ENCODE assay signal across 9 mouse cellular contexts in the genomic region with DNA sequence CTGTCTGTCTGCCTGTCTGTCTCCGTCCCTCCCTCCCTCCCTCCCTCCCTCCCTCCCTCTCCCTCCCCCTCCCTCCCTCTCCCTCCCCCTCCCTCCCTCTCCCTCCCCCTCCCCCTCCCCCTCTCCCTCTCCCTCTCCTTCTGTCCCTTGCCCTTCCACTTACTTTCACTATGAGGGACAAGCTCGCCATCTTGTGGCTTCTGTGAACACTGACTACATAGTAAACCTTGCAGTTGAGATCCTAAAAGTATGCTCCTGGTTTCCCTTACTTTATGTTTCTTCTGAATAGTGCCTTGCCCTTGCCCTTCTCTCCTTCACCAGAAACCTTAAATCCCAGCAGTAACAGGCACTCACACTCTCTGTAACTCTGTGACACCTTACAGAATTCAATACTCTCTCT.
DNase-seq lines count a peak whose midpoint lies in the region; TF ChIP-seq lines count a peak whose summit lies in the region.
"Had no signal": no experiment of that assay in that cellular context is flagged by ENCODE, and none has a peak within 500 bp of the region (broad histone marks: within the 10 kb centered on the region; RNA-seq: fewer than 3 reads in every experiment).

No protein-coding gene starts in this region.

- in situ Hi-C loops in CH12.LX (cut with MboI; ENCODE audit: low pct_ligation_motif_present, low pct_unique_long_range_greater_than_20kb, low sequenced_read_pairs): no loop called here

- TF ChIP-seq POLR2A in CH12.LX (IDR thresholded peaks at IDR 0.05; ENCODE audit: low read depth, low read length): no peak

- peak in 1 of 2 experiments; percentile 50; a peak in 3 of 4 replicates for TF ChIP-seq CTCF in CH12.LX (conservative IDR thresholded peaks at IDR 0.05 in 1 of 2, IDR thresholded peaks at IDR 0.05 in 1 of 2; ENCODE audit: low read depth in 2 of 2, low read length in 2 of 2)

- H3K4me3 ChIP-seq in CH12.LX (replicated peaks in 1 of 3; ENCODE audit: low read depth in 2 of 3, low read length in 2 of 3, poor library complexity in 1 of 3): no peak overlapping the region
- H3K4me3 ChIP-seq: liver, embryonic 15.5 days had no signal

- no peak overlapping the region for H3K9ac ChIP-seq in CH12.LX (ENCODE audit: insufficient read depth, low read depth)
- H3K9ac ChIP-seq: liver, embryonic 15.5 days had no signal

- intact Hi-C loops in left cerebral cortex, postnatal 10 days (cut with DNase I): loop anchor here (5.0 kb wide), 1 partner anchor 1594 kb away; no protein-coding TSS in a partner anchor

- no peaks in the 10 kb centered on the region for H3K9me3 ChIP-seq in CH12.LX (replicated peaks; ENCODE audit: low read length)
- H3K9me3 ChIP-seq: liver, embryonic 15.5 days had no signal

- peak; percentile 42 for TF ChIP-seq RAD21 in CH12.LX (IDR thresholded peaks at IDR 0.05; ENCODE audit: low read depth, low read length)

- no peaks in the 10 kb centered on the region for H3K36me3 ChIP-seq in CH12.LX (replicated peaks in 1 of 2; ENCODE audit: control insufficient read depth in 1 of 2, insufficient read depth in 1 of 2, low read length in 1 of 2)
- H3K36me3 ChIP-seq: liver, embryonic 15.5 days had no signal

- peak; percentile 4 for DNase-seq in kidney, postnatal 14 days
- DNase-seq in kidney, adult 11 months: no peak
- DNase-seq in CH12.LX (ENCODE audit: extremely low read depth): peak; percentile 34
- DNase-seq in Muller cell, postnatal 12 days (ENCODE audit: inconsistent ontology term): peak; percentile 11
- DNase-seq in left cerebral cortex, postnatal 10 days (ENCODE audit: extremely low spot score in 1 of 2, low spot score in 2 of 2): peak; percentile 23 to 31
- DNase-seq in thymus, postnatal 4 days: peak; percentile 22
- no peak for DNase-seq in cerebellum, adult 11-12 months
- no peak for DNase-seq in c-Kit-positive CD71-positive TER-119-positive erythroid progenitor cells, embryonic 14.5 days (ENCODE audit: low spot score)

- TF ChIP-seq EP300 in CH12.LX (IDR thresholded peaks at IDR 0.05; ENCODE audit: low read length): no peak

- no peaks in the 10 kb centered on the region for H3K79me2 ChIP-seq in CH12.LX (replicated peaks; ENCODE audit: control insufficient read depth, extremely low read depth, insufficient read depth, poor library complexity, severe bottlenecking)

- dilution Hi-C loops in CH12.LX (cut with MboI; ENCODE audit: extremely low pct_ligation_motif_present, extremely low pct_unique_long_range_greater_than_20kb, low sequenced_read_pairs): no loop called here

- no peak overlapping the region for H3K27ac ChIP-seq in CH12.LX (ENCODE audit: insufficient read depth, low read depth)
- H3K27ac ChIP-seq: liver, embryonic 15.5 days had no signal

- no peak overlapping the region for H3K4me2 ChIP-seq in CH12.LX (ENCODE audit: insufficient read depth, low read depth, poor library complexity, severe bottlenecking)
- H3K4me2 ChIP-seq: liver, embryonic 15.5 days had no signal

- H3K4me1 ChIP-seq in CH12.LX (ENCODE audit: control insufficient read depth in 1 of 2, insufficient read depth in 2 of 2): 0 out of 4 replicates have a peak, but pooled peaks cover 0 to 3% of the 10 kb centered on the region in 2 experiments
- H3K4me1 ChIP-seq: liver, embryonic 15.5 days had no signal

- no peaks in the 10 kb centered on the region for H3K27me3 ChIP-seq in CH12.LX (replicated peaks)
- H3K27me3 ChIP-seq: liver, embryonic 15.5 days had no signal

TF ChIP-seq in CH12.LX, 34 proteins besides CTCF, POLR2A, EP300 and RAD21:
- TF ChIP-seq MYC (IDR thresholded peaks at IDR 0.05; ENCODE audit: low read depth, low read length): no peak
- TF ChIP-seq ZC3H11A (IDR thresholded peaks at IDR 0.05; ENCODE audit: low read depth, low read length): no peak
- no peak for TF ChIP-seq SIN3A (IDR thresholded peaks at IDR 0.05; ENCODE audit: low read length)
- TF ChIP-seq JUN (IDR thresholded peaks at IDR 0.05; ENCODE audit: insufficient read depth, low read depth, low read length): no peak
- TF ChIP-seq IRF4 (IDR thresholded peaks at IDR 0.05; ENCODE audit: low read depth, low read length): no peak
- TF ChIP-seq NELFE (IDR thresholded peaks at IDR 0.05; ENCODE audit: low read depth, low read length): no peak
- TF ChIP-seq UBTF (IDR thresholded peaks at IDR 0.05; ENCODE audit: low read depth, low read length): no peak

Comparison
In these comparisons a context has a peak if more than half of its experiments do, and no peak if none do; other contexts are left out.
1. DNase-seq: peak in kidney, postnatal 14 days (single experiment), CH12.LX (single experiment), Muller cell, postnatal 12 days (single experiment), left cerebral cortex, postnatal 10 days (2 of 2) and thymus, postnatal 4 days (single experiment); none in kidney, adult 11 months (single experiment), cerebellum, adult 11-12 months (single experiment) and c-Kit-positive CD71-positive TER-119-positive erythroid progenitor cells, embryonic 14.5 days (single experiment).